Mouse (Mus musculus): ENCODE measurements around the gene Rnf4. TPM values are rescaled to one million over a fixed set of nuclear protein-coding genes. Genes with fewer than 3 reads are reported as not detected.
A peak's percentile ranks its signal among the peaks of the same experiment; 100 is the strongest.

Gene Rnf4
- 10 to 100 TPM; 18.1 to 18.6 TPM for total RNA-seq (2021)
- long read RNA-seq, experiment 1, full-length matches to known transcripts: 2 of 4 reads
- long read RNA-seq, experiment 1, partial matches to known transcripts: 1 of 4 reads
- long read RNA-seq, experiment 1, other reads (novel, unspliced or antisense): 1 of 4 reads
- long read RNA-seq, experiment 2, partial matches to known transcripts: 2 of 4 reads
- long read RNA-seq, experiment 2, other reads (novel, unspliced or antisense): 2 of 4 reads

- peak; percentile 99 for DNase-seq (ENCODE audit: low spot score)
Measured at GRCm38 (mm10) chr5:34336097-34336774, at the start of gene Rnf4. Gene Rnf4, plus strand, starts transcription at chr5:34336289.

GRCm38 (mm10) chr5:34286516-34286915 is 49.6 kb upstream of the Rnf4 start:
- no peak for DNase-seq (ENCODE audit: low spot score)

DNA sequence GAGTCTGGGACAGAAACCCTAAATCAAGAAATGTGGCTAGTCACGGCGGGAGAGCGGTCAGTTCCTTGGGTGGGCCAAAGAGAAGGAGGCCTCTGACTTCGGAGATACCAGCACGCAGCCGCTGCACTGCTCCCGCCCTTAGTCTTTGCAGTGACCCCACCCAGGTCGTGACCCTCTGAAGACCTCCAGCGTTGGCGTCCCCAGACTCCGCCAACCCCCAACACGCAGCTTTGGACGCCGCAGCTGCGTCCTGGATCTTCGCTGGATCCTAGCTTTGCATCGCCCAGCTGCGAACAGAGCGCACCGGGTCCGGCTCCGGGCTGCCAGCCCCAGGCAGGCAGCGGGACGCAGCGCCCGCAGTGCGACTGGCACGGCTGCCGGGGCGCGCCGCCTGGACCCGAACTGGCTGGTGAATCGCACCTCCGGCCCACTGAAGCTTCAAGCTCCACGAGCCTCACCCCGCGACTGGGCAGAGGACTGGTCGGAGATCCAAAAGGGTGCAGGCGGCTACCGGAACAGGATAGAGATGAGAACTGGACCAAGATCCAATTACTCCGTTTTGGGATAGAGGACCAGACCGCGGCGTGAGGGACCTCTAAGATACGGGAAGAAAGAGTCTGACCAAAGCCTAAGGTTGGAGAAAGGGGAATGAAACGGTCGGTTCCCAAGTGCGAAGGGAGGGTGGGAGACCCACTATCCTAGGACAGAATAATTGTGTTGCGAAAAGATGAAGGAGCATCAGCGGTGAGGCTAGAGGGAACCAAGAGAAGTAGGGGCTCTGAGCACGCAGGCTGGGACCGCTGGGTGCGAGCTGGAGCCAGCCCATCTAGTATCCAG is 48.9 kb upstream of the Rnf4 start:
- DNase-seq (ENCODE audit: low spot score): no peak

GRCm38 (mm10) chr5:34287838-34288145 is 48.3 kb upstream of the Rnf4 start:
- no peak for DNase-seq (ENCODE audit: low spot score)

- DNase-seq (ENCODE audit: low spot score): peak; percentile 67
Measured at GRCm38 (mm10) chr5:34288154-34288716, 47.9 kb upstream of the Rnf4 start, which contains the start of the genes Zfyve28 and Cfap99. Gene Zfyve28, minus strand, starts transcription at chr5:34288449. Gene Cfap99, plus strand, starts transcription at chr5:34288600.

GRCm38 (mm10) chr5:34289286-34289685 is 46.8 kb upstream of the Rnf4 start:
- DNase-seq (ENCODE audit: low spot score): no peak

DNA sequence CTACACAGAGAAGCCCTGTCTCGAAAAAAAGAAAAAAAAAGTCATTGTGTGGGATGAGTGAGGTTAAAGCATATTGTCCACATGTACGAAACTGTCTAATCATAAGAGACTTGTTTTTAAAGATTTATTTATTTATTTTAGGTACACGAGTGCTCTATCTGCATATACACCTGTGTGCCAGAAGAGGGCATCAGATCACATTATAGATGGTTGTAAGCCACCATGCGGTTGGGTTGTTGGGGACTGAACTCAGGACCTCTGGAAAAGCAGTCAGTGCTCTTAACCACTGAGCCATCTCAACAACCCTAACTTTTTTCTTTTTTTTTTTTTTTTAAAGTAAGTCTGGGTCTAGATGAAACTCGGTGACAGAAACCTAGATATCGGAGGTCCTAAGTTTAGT is 42.7 kb upstream of the Rnf4 start:
- DNase-seq (ENCODE audit: low spot score): no peak

- DNase-seq (ENCODE audit: low spot score): no peak
Measured at GRCm38 (mm10) chr5:34294696-34295095, 41.4 kb upstream of the Rnf4 start.

DNA sequence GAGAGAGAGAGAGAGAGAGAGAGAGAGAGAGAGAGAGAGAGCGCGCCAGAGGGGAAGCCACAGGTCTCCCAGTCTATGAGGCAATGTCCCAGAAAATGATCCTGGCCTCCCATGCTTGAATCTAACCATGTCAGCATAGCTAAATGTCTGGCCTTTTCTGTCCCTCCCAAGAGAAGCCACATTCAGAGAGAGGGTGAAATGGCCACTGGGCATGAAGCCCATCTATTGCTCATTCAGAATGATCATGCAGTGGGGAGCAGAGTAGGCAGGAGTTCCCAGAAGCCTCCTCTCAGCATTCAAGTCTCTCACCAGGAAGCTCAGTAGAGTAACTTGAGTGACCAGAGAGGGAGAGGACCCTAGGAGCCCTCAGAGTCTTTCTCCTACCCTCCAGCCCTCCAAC is 40.9 kb upstream of the Rnf4 start:
- peak; percentile 18 for DNase-seq (ENCODE audit: low spot score)

DNA sequence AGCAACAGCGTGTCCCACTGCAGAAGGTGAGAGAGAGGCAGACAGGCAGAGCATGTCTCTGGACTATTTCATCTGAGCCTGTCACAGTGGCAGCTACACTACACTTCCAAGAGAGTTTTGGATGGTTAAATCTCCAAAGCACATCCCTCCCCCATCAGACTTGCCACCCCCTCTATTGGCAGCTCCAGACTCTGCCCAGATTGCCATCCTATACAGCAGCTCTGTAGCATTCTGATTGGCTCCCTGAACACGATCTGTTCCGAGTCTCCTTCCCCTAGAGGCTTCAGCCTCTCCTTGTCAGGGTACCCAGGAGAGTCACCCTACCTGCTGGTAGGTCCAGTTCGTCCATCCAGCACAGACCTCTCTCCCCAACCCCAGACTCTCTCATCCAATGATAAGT is 38.0 kb upstream of the Rnf4 start:
- DNase-seq (ENCODE audit: low spot score): no peak

- DNase-seq (ENCODE audit: low spot score): no peak
Measured at GRCm38 (mm10) chr5:34298937-34299535, 37.1 kb upstream of the Rnf4 start.

- no peak for DNase-seq (ENCODE audit: low spot score)
Measured at GRCm38 (mm10) chr5:34302377-34302776, 33.7 kb upstream of the Rnf4 start.

DNA sequence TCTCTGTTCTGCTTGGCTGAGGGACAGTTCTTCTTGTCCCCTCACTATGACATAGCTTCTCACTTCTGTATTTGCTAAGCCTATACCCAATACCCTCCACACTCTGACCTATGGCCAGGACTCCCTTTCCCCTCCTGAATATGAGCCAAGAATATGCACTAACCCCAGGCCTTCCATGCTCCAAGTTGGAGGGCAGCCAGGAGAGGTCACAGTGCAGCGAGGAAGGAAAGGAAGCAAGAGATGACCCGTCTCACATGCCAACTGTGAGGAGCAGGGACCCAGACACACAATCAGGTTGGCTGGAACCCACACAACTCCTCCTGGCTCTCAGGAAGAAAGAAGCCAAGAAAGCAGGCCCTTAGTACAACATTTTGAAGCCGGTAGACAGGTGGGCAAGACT is 27.1 kb upstream of the Rnf4 start:
- DNase-seq (ENCODE audit: low spot score): no peak

DNA sequence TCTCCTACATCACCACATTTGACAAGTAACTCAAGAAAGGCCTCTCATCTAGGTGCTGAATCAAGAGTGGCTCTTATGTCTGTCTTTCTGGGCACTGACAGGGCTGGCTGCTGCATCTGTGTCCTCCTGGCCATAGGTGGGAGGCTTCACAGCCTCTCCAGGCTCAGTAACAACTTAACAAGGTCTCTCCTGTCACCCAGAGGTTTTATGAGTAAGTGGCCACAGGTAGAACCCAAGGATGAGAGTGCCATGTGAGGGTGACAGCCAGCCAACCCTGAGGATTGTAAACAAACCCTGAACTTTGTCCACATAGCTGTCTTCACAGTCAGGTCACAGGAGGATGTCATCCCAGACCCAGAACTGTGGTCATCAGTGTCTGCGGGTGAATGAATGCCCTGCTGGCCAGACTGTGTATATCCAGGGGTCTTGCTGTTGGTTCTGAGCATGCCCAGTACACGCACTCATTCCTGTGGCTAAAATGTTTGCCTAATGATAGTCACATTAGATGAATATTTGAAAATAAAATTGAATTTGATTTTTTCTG is 16.5 kb upstream of the Rnf4 start:
- DNase-seq (ENCODE audit: low spot score): no peak

DNA sequence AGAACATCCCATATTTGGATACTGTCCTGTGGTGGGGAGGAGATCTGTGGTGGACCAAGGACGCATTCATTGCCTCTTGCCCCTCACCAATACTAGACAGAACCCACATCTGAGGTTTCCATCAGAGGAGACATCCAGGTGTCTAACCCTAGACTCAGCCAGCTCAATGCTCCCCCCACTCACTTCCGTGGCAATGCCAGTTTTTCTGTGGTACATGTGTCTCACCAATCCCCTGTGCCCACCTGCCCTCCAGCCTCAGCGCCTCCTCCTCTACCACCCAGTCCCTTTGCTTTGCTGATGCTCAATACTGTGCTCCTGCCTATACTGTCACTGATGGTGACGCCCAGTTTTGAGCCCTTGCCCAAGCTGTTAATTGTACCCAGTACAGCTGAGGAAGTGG is 14.9 kb upstream of the Rnf4 start:
- DNase-seq (ENCODE audit: low spot score): no peak

- no peak for DNase-seq (ENCODE audit: low spot score)
Measured at GRCm38 (mm10) chr5:34325286-34325685, 10.8 kb upstream of the Rnf4 start.

DNA sequence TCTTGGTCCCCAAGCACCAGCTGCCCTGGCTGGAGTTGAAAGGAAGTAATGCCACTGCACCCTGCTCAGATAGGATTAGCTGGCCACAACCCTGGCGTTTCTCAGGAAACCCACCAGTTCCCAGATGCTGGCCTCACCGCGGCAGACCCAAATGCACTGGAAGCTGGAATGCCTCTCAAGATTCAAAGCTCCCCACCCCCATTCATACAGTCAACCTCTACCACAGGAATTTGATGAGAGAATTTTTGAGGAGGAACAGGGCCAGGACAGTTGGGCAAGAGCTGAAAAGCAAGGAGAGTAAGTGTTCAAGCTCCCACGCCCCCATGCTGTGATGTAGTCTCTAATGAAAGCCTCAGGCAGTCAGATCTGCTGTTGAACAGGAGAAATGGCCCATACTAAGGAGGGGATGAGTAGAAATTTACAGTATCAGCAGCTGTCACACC is 9.8 kb upstream of the Rnf4 start:
- no peak for DNase-seq (ENCODE audit: low spot score)

- no peak for DNase-seq (ENCODE audit: low spot score)
Measured at GRCm38 (mm10) chr5:34326875-34327576, 9.1 kb upstream of the Rnf4 start.

DNA sequence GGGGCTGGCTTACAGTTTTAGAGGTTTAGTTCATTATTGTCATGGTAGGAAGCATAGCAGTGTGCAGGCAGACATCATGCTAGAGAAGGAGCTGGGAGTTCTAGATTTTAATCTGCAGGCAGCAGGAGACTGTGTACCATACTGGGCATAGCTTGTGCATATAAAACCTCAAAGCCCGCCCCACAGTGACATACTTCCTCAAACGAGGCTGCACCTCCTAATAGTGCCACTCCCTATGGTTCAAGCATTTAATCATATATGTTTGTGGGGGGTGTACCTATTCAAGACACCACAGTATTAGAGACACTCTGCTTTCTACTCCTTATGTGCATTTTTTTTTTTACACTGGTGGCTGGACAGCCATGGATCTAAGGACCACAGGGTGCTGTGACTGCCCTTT is 6.0 kb upstream of the Rnf4 start:
- DNase-seq (ENCODE audit: low spot score): no peak

DNA sequence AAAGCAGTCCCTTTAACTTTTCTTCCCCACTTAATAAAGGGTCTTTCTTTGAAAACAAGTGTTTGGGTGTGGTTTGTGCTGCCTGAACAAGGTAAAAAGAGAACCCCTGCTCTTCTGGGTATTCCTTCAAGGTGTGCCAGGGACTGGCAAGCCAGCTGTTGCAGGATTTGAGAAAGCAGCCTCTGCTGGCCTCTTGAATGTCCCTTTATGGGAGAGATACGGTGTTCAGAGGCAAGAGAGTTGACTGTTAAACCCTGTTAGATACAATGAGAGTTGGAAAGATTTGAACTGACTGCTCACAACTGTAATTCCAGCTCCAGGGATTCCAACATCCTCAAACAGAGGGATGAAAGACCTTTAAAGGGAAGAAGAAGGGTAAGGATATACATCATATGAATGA is 2.0 kb upstream of the Rnf4 start:
- DNase-seq (ENCODE audit: low spot score): no peak

All from gastrocnemius, adult 18-20 months (tissue).